Mouse (Mus musculus): ENCODE data around the gene Necab2. TPM values are rescaled to one million over a fixed set of nuclear protein-coding genes. Genes with fewer than 3 reads are reported as not detected.

The Necab2 gene
- polyA plus RNA-seq (2017; shearing (Covaris generic)) = not detected

DNA sequence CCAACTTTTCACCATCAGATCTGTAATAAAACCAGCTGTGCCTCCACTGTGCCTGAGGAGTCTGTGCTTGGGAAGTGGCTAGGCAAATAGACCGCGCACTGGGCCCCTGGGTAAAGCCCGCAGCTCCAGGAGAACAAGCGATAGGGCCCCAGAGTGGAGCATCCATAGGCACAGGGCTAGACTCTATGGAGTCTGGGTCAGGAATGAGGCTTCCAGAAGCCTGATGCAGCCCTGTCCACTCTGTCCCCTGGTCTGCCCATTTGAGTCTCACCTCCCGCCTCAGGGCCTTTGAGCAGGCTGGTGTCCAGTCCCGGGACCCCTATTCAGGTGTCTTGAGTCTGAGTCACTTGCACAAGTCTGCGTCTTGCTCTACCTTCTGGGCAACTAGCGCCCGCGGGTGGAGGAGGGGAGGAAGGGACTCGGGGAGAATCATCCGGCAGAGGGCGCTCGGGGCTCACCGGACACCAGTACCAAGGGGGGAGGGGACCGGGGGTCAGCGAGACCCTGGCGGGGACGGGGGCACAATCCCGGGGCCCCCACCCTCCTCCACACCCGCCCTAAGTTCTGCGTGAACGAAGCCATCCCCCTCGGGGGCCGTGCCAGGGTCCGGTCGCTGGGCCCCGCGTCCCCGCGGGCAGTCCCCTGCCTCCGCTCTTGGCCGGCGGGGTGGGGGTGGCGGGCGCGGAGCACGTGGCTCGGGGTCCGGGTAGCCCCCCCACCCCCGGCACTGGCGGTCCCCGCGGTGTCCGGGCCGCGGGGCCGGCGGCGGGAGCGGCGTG is at the start of gene Necab2:
Gene Necab2, plus strand, starts transcription at position 509 of the 779 bp plus-strand sequence.

DNA sequence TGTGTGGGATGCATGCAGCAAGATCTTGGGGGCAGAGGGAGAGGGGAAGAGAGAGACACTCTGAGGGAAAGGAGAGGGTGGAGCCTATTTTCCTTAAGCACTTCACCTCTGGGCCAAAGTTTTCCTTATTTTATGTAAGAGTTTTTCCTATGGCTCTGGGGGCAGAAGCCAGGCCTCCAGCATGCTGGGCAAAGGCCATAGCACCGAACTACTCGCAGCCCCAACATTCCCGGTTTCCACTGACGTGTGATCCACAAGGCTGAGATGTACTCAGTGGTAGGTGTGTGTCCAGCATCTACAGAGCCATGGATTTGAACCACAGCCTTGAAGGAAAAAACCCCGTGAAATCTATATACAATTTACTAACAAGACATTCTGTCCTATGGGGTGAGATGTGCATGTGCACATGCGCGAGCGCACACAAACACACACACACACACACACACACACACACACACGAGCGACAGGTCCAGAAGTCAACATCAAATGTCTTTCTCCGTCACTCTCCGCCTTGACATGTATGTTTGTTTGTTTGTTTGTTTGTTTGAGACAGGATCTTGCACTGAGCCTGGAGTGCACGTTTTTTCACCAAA is 12.8 kb upstream of the Necab2 start, which contains the start of gene Osgin1:
Gene Osgin1, plus strand, starts transcription at position 543 of the 593 bp plus-strand sequence.

DNA sequence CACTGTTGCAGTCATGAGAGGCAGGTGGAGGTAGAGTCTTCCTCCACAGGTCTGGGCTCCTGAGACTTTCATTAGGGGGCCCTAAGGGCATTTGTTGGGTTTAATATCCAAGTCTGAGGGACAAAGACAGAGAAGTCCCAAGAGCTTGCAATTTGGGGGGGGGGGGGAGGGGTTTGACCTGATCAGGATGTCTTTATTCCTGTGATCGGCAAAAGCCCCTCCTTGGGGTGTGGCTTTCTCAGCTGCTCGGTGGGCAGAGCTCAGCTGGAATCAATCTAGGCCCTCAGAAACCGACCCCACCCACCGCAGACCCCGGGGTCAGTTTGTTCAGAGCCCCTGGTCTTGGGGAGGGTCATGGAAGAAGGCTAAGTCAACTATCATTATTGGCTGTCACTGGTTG is 55.1 kb downstream of the Necab2 start, which contains the start of gene Slc38a8:
Gene Slc38a8, minus strand, starts transcription at position 101 of the 400 bp plus-strand sequence.

Other genes with a start within 250 kb of the Necab2 start
- gene Hsbp1, start 102.2 kb upstream of the Necab2 start, polyA plus RNA-seq (2017; shearing (Covaris generic)) = 196 TPM
- 1.9 TPM for gene Mlycd, start 51.8 kb upstream of the Necab2 start, polyA plus RNA-seq (2017; shearing (Covaris generic))
- gene Osgin1, start 12.6 kb upstream of the Necab2 start, polyA plus RNA-seq (2017; shearing (Covaris generic)) = 28.1 TPM
- not detected for gene Slc38a8, start 55.0 kb downstream of the Necab2 start, polyA plus RNA-seq (2017; shearing (Covaris generic))
- 126 TPM for gene Mbtps1, start 112.0 kb downstream of the Necab2 start, polyA plus RNA-seq (2017; shearing (Covaris generic))
- gene Hsdl1, start 128.5 kb downstream of the Necab2 start, polyA plus RNA-seq (2017; shearing (Covaris generic)) = 138 TPM
- not detected for gene Dnaaf1, start 128.5 kb downstream of the Necab2 start, polyA plus RNA-seq (2017; shearing (Covaris generic))
- gene Taf1c, start 158.5 kb downstream of the Necab2 start, polyA plus RNA-seq (2017; shearing (Covaris generic)) = 44.3 TPM
- gene Adad2, start 166.0 kb downstream of the Necab2 start, polyA plus RNA-seq (2017; shearing (Covaris generic)) = not detected
- gene Kcng4, start 189.0 kb downstream of the Necab2 start, polyA plus RNA-seq (2017; shearing (Covaris generic)) = not detected
- gene Wfdc1, start 219.6 kb downstream of the Necab2 start, polyA plus RNA-seq (2017; shearing (Covaris generic)) = not detected

All from inflammation-experienced regulatory T-cells, adult 16 weeks (primary cell).